Mouse (Mus musculus) thymus, adult 2 months (tissue): Measurements from ENCODE around the gene Cacna1e. TPM values are rescaled to one million over a fixed set of nuclear protein-coding genes. Genes with fewer than 3 reads are reported as not detected.

ENCODE experiments used
- DNase-seq: peaks from one replicate; pipeline ENCODE4 v3.0.0; 2021
- H3K27ac ChIP-seq: fragments of 200-500 bp; 2 replicates; pipeline ENCODE4 v1.5.1; 2012; ENCODE audit warnings: low read length, control low read depth; ENCODE audit not compliant: control insufficient read depth, insufficient read depth
- H3K27me3 ChIP-seq: fragments of 200-500 bp; 2 replicates; pipeline ENCODE4 v1.6.1; 2012; ENCODE audit warnings: mild to moderate bottlenecking, low read length, moderate library complexity, mixed read lengths; ENCODE audit not compliant: control insufficient read depth, insufficient read depth
- H3K36me3 ChIP-seq: fragments of 200-500 bp; 2 replicates; pipeline ENCODE4 v1.6.1; 2012; ENCODE audit warnings: mild to moderate bottlenecking, low read length, moderate library complexity; ENCODE audit not compliant: control insufficient read depth, insufficient read depth
- H3K4me1 ChIP-seq: fragments of 200-500 bp; replicated peaks from 2 replicates; pipeline ENCODE4 v1.6.1; 2012; ENCODE audit warnings: low read length; ENCODE audit not compliant: control insufficient read depth, insufficient read depth
- H3K4me3 ChIP-seq: fragments of 200-500 bp; 2 replicates; pipeline ENCODE4 v1.5.1; 2012; ENCODE audit warnings: mild to moderate bottlenecking, low read length, control low read depth, moderate library complexity; ENCODE audit not compliant: control insufficient read depth, insufficient read depth
- CTCF ChIP-seq: fragments of 200-500 bp; IDR thresholded peaks from 2 replicates; pipeline ENCODE4 v1.5.1; 2012; ENCODE audit warnings: mild to moderate bottlenecking, control low read depth, low read length, moderate library complexity, borderline replicate concordance; ENCODE audit not compliant: control insufficient read depth, poor library complexity, insufficient read depth; ENCODE audit errors: extremely low read depth
- POLR2A ChIP-seq: fragments of 200-500 bp; IDR thresholded peaks from 2 replicates; pipeline ENCODE4 v1.6.1; 2012; ENCODE audit warnings: mild to moderate bottlenecking, low read length, control low read depth, moderate library complexity; ENCODE audit not compliant: control insufficient read depth, poor library complexity, insufficient read depth; ENCODE audit errors: extremely low read depth
- WGBS: fragments of 180-500 bp; shearing (Covaris S2); methylation state at CpG from one replicate; pipeline ENCODE4 v1.1.7; 2018; 5-methylcytosine and 5-hydroxymethylcytosine counted together
- polyA plus RNA-seq: library from polyadenylated mRNA; depleted of rRNA; stranded (reverse); fragments of >200 nt; gene quantifications from 2 replicates; pipeline ENCODE4 v1.2.3, GENCODE M21; 2012

The Cacna1e gene
- polyA plus RNA-seq, 1 experiment: 11.8 TPM

- no peaks in the 10 kb centered on the region for H3K4me1 ChIP-seq
- TF ChIP-seq CTCF: no peak
- no peak overlapping the region for H3K4me3 ChIP-seq
- DNase-seq: no peak
- WGBS: 73% methylated on average over 6 of the region's 6 CpGs
- H3K27me3 ChIP-seq: no peaks in the 10 kb centered on the region
- no peaks in the 10 kb centered on the region for H3K36me3 ChIP-seq
- H3K27ac ChIP-seq: no peak overlapping the region
Measured at GRCm38 (mm10) chr1:154841057-154841630, 43.2 kb downstream of the Cacna1e start.

GRCm38 (mm10) chr1:154839272-154839671 is 45.0 kb downstream of the Cacna1e start:
- DNase-seq: no peak
- 94% methylated on average over 4 of the region's 4 CpGs for WGBS
- no peaks in the 10 kb centered on the region for H3K4me1 ChIP-seq
- H3K36me3 ChIP-seq: no peaks in the 10 kb centered on the region
- TF ChIP-seq POLR2A (no peak), CTCF (no peak)
- no peak overlapping the region for H3K27ac ChIP-seq
- H3K4me3 ChIP-seq: no peak overlapping the region
- no peaks in the 10 kb centered on the region for H3K27me3 ChIP-seq

- no peak overlapping the region for H3K4me3 ChIP-seq
- no peak for DNase-seq
- WGBS: 94% methylated on average over 5 of the region's 5 CpGs
- H3K36me3 ChIP-seq: no peaks in the 10 kb centered on the region
- TF ChIP-seq CTCF: no peak
- TF ChIP-seq POLR2A: no peak
- no peaks in the 10 kb centered on the region for H3K27me3 ChIP-seq
- H3K27ac ChIP-seq: no peak overlapping the region
- H3K4me1 ChIP-seq: no peaks in the 10 kb centered on the region
Measured at GRCm38 (mm10) chr1:154836473-154836872, 47.8 kb downstream of the Cacna1e start.

GRCm38 (mm10) chr1:154832168-154832539 is 52.1 kb downstream of the Cacna1e start:
- no peak for DNase-seq
- Histone ChIP-seq H3K4me3 (no peak overlapping the region), H3K36me3 (no peaks in the 10 kb centered on the region), H3K27me3 (no peaks in the 10 kb centered on the region), H3K4me1 (no peaks in the 10 kb centered on the region), H3K27ac (no peak overlapping the region)
- no peak for TF ChIP-seq POLR2A
- TF ChIP-seq CTCF: no peak
- WGBS: 92% methylated on average over 9 of the region's 9 CpGs

- WGBS: 94% methylated on average over 10 of the region's 10 CpGs
- no peaks in the 10 kb centered on the region for H3K27me3 ChIP-seq
- no peak for DNase-seq
- no peak overlapping the region for H3K27ac ChIP-seq
- H3K36me3 ChIP-seq: no peaks in the 10 kb centered on the region
- TF ChIP-seq POLR2A: no peak
- no peak for TF ChIP-seq CTCF
- no peaks in the 10 kb centered on the region for H3K4me1 ChIP-seq
- H3K4me3 ChIP-seq: no peak overlapping the region
Measured at GRCm38 (mm10) chr1:154831269-154832167, 52.8 kb downstream of the Cacna1e start.

- TF ChIP-seq POLR2A (no peak), CTCF (no peak)
- 93% methylated on average over 6 of the region's 6 CpGs for WGBS
- H3K27ac ChIP-seq: no peak overlapping the region
- no peaks in the 10 kb centered on the region for H3K4me1 ChIP-seq
- H3K4me3 ChIP-seq: no peak overlapping the region
- H3K27me3 ChIP-seq: no peaks in the 10 kb centered on the region
- DNase-seq: no peak
- no peaks in the 10 kb centered on the region for H3K36me3 ChIP-seq
Measured at GRCm38 (mm10) chr1:154830051-154830450, 54.2 kb downstream of the Cacna1e start.
